Mouse (Mus musculus) kidney, embryonic 16.5 days (tissue): ENCODE results near the gene Map10. TPM values are rescaled to one million over a fixed set of nuclear protein-coding genes. Genes with fewer than 3 reads are reported as not detected.
A peak's percentile ranks its signal among the peaks of the same experiment; 100 is the strongest.

Experiments
- ATAC-seq: fragments of 200-750 bp; cut with Nextera tagmentation; 2 replicates; pipeline ENCODE4 v1.8.0; 2017; ENCODE audit warnings: moderate TSS enrichment; ENCODE audit not compliant: low FRiP score, low TSS enrichment
- H3K27ac ChIP-seq: fragments of 300-500 bp; sonication (generic); 2 replicates; pipeline ENCODE4 v1.5.1; 2014; ENCODE audit warnings: low read length
- H3K27me3 ChIP-seq: fragments of 300-500 bp; sonication (generic); 2 replicates; pipeline ENCODE4 v1.6.1; 2014; ENCODE audit warnings: low read length, control low read depth, mixed read lengths; ENCODE audit not compliant: insufficient read depth
- H3K36me3 ChIP-seq: fragments of 300-500 bp; sonication (generic); 2 replicates; pipeline ENCODE4 v1.6.1; 2014; ENCODE audit warnings: low read length, control low read depth, mixed read lengths; ENCODE audit not compliant: insufficient read depth
- H3K4me1 ChIP-seq: fragments of 300-500 bp; sonication (generic); 2 replicates; pipeline ENCODE4 v1.6.1; 2014; ENCODE audit warnings: low read length, control low read depth, mixed read lengths; ENCODE audit not compliant: insufficient read depth
- H3K4me2 ChIP-seq: fragments of 300-500 bp; sonication (generic); replicated peaks from 2 replicates; pipeline ENCODE4 v1.6.1; 2014; ENCODE audit warnings: low read depth, low read length
- H3K4me3 ChIP-seq: fragments of 300-500 bp; sonication (generic); 2 replicates; pipeline ENCODE4 v1.5.1; 2014; ENCODE audit warnings: mild to moderate bottlenecking, low read length
- H3K9ac ChIP-seq: fragments of 300-500 bp; sonication (generic); replicated peaks from 2 replicates; pipeline ENCODE4 v1.6.1; 2014; ENCODE audit warnings: low read length
- H3K9me3 ChIP-seq: fragments of 300-500 bp; sonication (generic); 2 replicates; pipeline ENCODE4 v1.6.1; 2016; ENCODE audit warnings: low read length, control low read depth
- WGBS: fragments of 180-500 bp; shearing (Covaris S2); extraction: QIAGEN DNeasy Blood & Tissue Kit; methylation state at CpG from one replicate; pipeline ENCODE4 v1.1.7; 2014; 5-methylcytosine and 5-hydroxymethylcytosine counted together
- polyA plus RNA-seq: library from polyadenylated mRNA; unstranded; fragments of >200 nt; fragmentation: Nextera tagmentation; extraction: Ambion mirVana; gene quantifications from 2 replicates; pipeline ENCODE4 v1.2.1, GENCODE M21; 2015

Gene Map10
- 6.7 and 7.3 TPM in 2 replicates for polyA plus RNA-seq

DNA sequence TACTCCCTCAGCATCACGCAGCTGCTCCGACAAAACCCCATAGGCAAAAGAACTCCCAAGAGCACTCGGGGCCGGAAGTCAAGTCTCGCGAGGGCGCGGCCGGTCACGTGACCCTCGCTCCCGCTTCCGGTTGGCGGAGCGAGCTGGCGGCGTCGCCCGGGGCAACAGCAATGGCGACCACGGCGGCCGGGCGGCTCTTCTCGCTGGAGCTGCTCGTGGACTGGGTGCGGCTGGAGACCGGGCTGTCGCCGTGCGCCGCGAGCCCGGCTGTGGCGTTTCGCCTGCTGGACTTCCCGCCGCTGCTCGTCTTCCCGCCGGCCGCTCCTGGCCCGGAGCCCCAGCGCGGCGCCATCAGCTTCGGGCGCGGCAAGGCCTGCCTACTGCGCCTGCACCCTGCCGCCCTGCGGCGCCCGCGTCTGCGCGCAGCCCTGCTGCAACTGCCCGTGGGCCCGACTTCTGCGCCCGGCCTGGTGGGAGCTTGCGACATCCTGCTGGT lies at the start of gene Map10:
TSS of gene Map10 (plus strand) at position 119 of the 496 bp plus-strand sequence.
- Histone ChIP-seq H3K9me3 (peaks cover 31% of the 10 kb centered on the region), H3K4me1 (peaks cover 7% of the 10 kb centered on the region; the same call in 1 of the 2 replicates), H3K36me3 (peaks cover 20% of the 10 kb centered on the region), H3K27ac (no peak within 1 kb of the TSS), H3K4me3 (peak within 1 kb of the TSS; percentile 54), H3K27me3 (peaks cover 2% of the 10 kb centered on the region; the same call in 1 of the 2 replicates), H3K4me2 (peak within 1 kb of the TSS; percentile 66), H3K9ac (peak within 1 kb of the TSS; percentile 75)
- ATAC-seq = peak; percentile 84
- 2% methylated on average over 62 of the region's 62 CpGs for WGBS

DNA sequence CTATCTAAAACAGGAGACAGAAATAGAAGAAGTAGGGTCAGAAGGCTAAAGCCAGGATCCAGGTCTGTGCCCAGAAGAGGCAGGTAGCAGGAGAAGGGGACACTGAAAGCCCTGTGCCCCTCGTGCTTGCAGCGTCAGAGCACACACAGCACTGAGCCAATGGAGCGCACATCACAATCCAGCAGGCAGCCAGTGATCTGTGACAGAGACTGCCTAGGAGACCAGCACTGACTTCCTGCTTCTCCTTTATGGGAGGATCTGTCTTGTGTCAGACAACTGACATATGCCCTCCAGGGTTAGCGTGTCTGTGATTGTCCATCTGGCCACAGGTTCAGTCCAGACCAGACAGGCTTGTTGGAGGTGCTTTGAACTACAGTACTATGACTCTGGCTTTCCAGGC lies 49.3 kb upstream of the Map10 start:
- Histone ChIP-seq H3K27me3 (no peaks in the 10 kb centered on the region), H3K27ac (no peak overlapping the region), H3K4me3 (no peak overlapping the region), H3K9ac (no peak overlapping the region), H3K36me3 (0 out of 2 replicates have a peak, but pooled peaks cover under 1% of the 10 kb centered on the region), H3K4me2 (no peak overlapping the region), H3K4me1 (peaks cover 29% of the 10 kb centered on the region), H3K9me3 (peaks cover 2% of the 10 kb centered on the region)
- 41% methylated on average over 4 of the region's 4 CpGs for WGBS
- ATAC-seq = no peak

DNA sequence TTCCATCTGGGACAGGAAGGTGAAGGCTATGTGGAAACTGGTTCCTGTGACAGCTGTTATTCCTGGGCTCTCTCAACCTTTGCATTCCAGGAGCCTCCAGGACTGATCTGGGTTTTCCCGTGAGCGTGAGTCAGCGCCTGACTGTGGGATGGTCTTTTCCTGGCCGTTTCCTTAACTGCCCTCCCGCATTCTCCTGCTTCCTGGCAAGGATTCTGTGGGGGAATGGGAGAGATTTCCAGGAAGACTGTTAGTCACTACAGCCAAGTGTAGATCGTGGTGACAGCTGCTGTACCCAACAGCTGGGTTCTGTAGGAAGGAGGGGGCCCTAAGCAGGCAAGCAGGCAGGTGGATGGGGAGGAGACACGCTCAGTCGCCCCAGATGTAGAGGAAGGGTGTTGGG lies 45.3 kb upstream of the Map10 start:
- peak; percentile 54; the same call in 1 of the 2 replicates for ATAC-seq
- Histone ChIP-seq H3K4me3 (no peak overlapping the region), H3K4me1 (peaks cover 21% of the 10 kb centered on the region), H3K4me2 (no peak overlapping the region), H3K9ac (no peak overlapping the region), H3K9me3 (peaks cover 6% of the 10 kb centered on the region), H3K27ac (no peak overlapping the region), H3K27me3 (no peaks in the 10 kb centered on the region), H3K36me3 (0 out of 2 replicates have a peak, but pooled peaks cover 4% of the 10 kb centered on the region)
- 48% methylated on average over 8 of the region's 8 CpGs for WGBS

DNA sequence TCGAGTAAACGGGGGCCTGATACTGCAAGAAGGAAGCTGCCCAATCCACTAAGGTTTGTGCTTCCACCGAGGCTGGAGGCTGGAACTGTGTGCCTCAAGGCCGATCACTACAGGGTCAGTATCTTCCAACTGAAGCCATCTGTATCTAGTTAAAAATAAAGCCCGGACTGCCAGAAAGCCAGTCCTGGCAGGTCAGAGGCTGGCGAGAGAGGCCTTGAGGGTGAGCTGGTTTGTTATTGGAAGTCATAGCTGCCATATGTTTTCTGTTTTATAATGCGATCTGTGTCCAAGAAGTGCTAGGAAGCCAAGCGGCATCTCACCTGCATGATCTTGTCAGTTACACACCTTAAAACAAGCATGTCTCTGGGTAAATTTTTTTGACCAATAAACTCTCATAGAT lies 43.2 kb upstream of the Map10 start:
- Histone ChIP-seq H3K27me3 (no peaks in the 10 kb centered on the region), H3K9me3 (peaks cover 6% of the 10 kb centered on the region), H3K27ac (no peak overlapping the region), H3K4me2 (no peak overlapping the region), H3K36me3 (0 out of 2 replicates have a peak, but pooled peaks cover 4% of the 10 kb centered on the region), H3K4me3 (no peak overlapping the region), H3K4me1 (peaks cover 11% of the 10 kb centered on the region; the same call in 1 of the 2 replicates), H3K9ac (no peak overlapping the region)
- no peak for ATAC-seq
- 91% methylated on average over 8 of the region's 8 CpGs for WGBS

DNA sequence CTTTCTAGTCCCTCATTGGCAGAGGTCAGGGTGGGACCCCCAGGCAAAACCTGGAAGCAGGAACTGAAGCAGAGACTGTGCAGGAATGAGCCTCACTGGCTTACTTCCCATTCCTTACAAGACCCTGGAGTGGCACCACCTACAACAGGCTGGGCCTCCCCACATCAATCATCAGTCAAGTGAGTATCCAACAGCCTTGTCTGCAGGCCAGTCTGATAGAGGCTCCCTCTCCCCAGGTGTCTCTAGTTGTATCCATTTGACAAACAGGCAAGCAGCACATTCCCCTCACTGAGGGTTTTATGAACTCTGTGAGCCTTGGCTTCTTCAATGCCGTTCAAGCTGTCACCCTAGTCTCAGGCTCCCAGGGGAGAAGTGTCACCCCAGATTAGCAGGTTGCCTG lies 40.8 kb upstream of the Map10 start:
- 0 out of 2 replicates have a peak, but pooled peaks cover 4% of the 10 kb centered on the region for H3K36me3 ChIP-seq
- H3K4me2 ChIP-seq = no peak overlapping the region
- no peak overlapping the region for H3K4me3 ChIP-seq
- no peak overlapping the region for H3K9ac ChIP-seq
- peaks cover 9% of the 10 kb centered on the region; the same call in 1 of the 2 replicates for H3K4me1 ChIP-seq
- WGBS = 100% methylated on average over 1 of the region's 1 CpGs
- no peaks in the 10 kb centered on the region for H3K27me3 ChIP-seq
- ATAC-seq = no peak
- H3K27ac ChIP-seq = no peak overlapping the region
- H3K9me3 ChIP-seq = peaks cover 6% of the 10 kb centered on the region

DNA sequence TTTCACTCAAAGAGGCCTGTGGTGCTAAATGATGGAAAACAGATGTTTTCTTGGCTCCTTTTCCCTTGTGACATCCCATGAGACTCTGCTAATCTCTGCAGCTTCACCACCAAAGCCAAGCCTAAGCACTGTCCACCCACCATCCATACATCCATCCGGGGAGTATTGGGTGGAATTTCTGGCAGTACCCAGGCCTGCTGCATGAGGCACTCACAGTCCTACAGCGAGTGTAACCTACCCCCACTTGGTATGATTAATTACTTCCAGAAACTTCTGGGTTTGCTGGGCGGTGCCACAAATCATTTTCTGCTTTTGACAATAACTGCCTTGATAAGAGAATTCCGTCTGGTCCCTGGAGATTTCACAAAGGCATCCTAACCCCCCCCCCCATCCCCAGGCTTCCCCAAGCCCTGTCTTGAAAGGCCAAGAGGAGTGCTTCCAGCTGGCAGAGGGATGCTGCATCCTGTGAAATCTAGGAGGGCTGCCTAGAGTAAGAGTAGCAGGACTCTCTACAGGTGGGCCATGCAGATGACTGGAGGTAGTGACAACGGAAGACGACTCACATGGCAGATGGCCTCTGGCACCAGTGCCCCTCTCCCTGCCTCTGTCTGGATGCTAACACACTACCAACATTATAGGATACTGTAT lies 31.1 kb upstream of the Map10 start:
- Histone ChIP-seq H3K4me2 (no peak overlapping the region), H3K4me1 (peaks cover 5% of the 10 kb centered on the region; the same call in 1 of the 2 replicates), H3K9me3 (no peaks in the 10 kb centered on the region), H3K4me3 (no peak overlapping the region), H3K36me3 (no peaks in the 10 kb centered on the region), H3K9ac (no peak overlapping the region), H3K27me3 (no peaks in the 10 kb centered on the region; the same call in 1 of the 2 replicates), H3K27ac (0 out of 2 replicates have a peak overlapping the region, but pooled peaks have one; percentile 16)
- WGBS = 64% methylated on average over 6 of the region's 6 CpGs
- peak; percentile 79 for ATAC-seq

DNA sequence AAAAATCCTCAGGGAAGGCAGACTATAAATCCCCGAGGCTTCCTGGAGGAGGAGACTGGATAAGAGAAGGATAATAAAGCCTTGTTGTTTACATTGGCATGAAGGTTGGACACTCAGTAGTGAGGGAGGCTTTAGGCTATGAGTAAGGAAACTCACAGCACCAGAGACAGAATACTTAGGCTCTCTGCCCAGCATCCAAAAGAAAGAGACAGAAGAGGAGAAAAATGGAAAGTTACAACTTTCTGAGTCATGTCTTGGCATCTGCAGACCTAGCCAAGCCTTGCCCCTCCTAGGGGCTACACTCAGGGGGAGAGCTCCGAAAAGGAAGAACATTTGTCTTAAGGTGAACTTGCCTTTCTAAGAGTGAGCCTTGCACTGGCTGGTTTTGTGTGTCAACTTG lies 30.0 kb upstream of the Map10 start:
- Histone ChIP-seq H3K4me1 (peaks cover 5% of the 10 kb centered on the region; the same call in 1 of the 2 replicates), H3K27me3 (no peaks in the 10 kb centered on the region; the same call in 1 of the 2 replicates), H3K27ac (no peak overlapping the region), H3K36me3 (no peaks in the 10 kb centered on the region), H3K9me3 (no peaks in the 10 kb centered on the region), H3K9ac (no peak overlapping the region), H3K4me3 (no peak overlapping the region), H3K4me2 (no peak overlapping the region)
- ATAC-seq = no peak
- 58% methylated on average over 2 of the region's 2 CpGs for WGBS

DNA sequence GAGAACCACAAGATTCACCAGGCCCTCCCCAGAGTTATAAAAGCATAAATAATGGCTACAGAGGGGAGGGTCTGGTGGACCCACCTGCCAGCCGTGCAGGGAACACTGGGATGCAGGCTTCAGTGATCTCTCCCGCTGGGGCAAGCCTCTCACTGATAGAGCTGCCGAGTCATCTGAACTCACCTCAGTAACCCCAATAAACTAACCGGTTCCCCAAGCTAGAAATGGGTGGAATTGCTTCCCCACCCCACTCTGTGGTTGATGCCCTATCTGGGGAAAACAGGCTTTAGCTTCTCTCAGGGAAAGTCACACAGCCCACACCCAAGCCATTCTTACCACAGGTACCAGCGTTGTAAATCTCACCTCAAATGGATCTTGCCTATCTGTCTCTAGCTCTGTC lies 28.9 kb upstream of the Map10 start:
- Histone ChIP-seq H3K4me3 (no peak overlapping the region), H3K9me3 (no peaks in the 10 kb centered on the region), H3K27ac (no peak overlapping the region), H3K27me3 (no peaks in the 10 kb centered on the region; the same call in 1 of the 2 replicates), H3K9ac (no peak overlapping the region), H3K4me2 (no peak overlapping the region), H3K4me1 (peaks cover 5% of the 10 kb centered on the region; the same call in 1 of the 2 replicates), H3K36me3 (no peaks in the 10 kb centered on the region)
- 32% methylated on average over 5 of the region's 5 CpGs for WGBS
- no peak for ATAC-seq

DNA sequence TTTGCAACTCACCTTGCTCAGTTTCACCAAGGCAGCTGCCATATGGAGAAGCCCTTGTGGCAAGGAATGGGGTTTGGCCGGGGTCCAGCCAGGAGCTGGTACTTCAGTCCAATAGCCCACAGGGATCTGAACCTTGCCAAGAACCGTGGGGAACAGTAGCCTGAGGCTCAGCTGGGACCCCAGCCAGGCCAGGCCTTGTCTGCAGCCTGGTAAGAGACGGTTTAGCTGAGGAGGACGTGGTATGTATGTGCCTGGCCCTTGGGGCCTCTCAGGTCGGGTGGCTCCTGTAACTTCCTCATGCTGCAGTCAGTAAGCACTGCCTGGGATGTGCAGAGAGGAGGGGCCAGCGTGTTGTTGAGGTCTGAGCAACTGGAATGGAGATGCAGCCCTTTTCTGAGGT lies 27.8 kb upstream of the Map10 start:
- H3K36me3 ChIP-seq = no peaks in the 10 kb centered on the region
- no peak overlapping the region for H3K9ac ChIP-seq
- no peaks in the 10 kb centered on the region; the same call in 1 of the 2 replicates for H3K27me3 ChIP-seq
- no peak overlapping the region for H3K4me3 ChIP-seq
- no peak overlapping the region for H3K27ac ChIP-seq
- peaks cover 5% of the 10 kb centered on the region; the same call in 1 of the 2 replicates for H3K4me1 ChIP-seq
- H3K9me3 ChIP-seq = no peaks in the 10 kb centered on the region
- ATAC-seq = no peak
- H3K4me2 ChIP-seq = no peak overlapping the region
- 69% methylated on average over 6 of the region's 6 CpGs for WGBS
